Mouse (Mus musculus) liver, postnatal 0 days (tissue): ENCODE measurements around the gene Cyp4f17.

Experiments
- CTCF ChIP-seq: sonication (generic); IDR thresholded peaks from 2 replicates; pipeline ENCODE4 v1.5.1; 2016; ENCODE audit warnings: antibody characterized with exemption, low read depth
- EP300 ChIP-seq: IDR thresholded peaks from 2 replicates; pipeline ENCODE4 v1.6.1; 2016; ENCODE audit warnings: antibody characterized with exemption, low read depth, mild to moderate bottlenecking

GRCm38 (mm10) chr17:32503111-32503510, 2.7 kb upstream of the Cyp4f17 start:
- TF ChIP-seq CTCF (no peak), EP300 (no peak)
